Comparison of ENCODE assay signal across 8 mouse cellular contexts in genomic region chr1:34896898-34897297, GRCm38 (mm10). TPM values are rescaled to one million over a fixed set of nuclear protein-coding genes. Genes with fewer than 3 reads are reported as not detected.
DNase-seq lines count a peak whose midpoint lies in the region; ATAC-seq and TF ChIP-seq lines count a peak whose summit lies in the region.

No protein-coding gene starts in this region.

- TF ChIP-seq EP300 in liver, embryonic 14.5 days (IDR thresholded peaks at IDR 0.05; ENCODE audit: low read depth) = no peak

- peak; percentile 75 for TF ChIP-seq CTCF in hindbrain, postnatal 0 days (IDR thresholded peaks at IDR 0.05; ENCODE audit: low read depth)
- TF ChIP-seq CTCF in liver, embryonic 14.5 days (IDR thresholded peaks at IDR 0.05; ENCODE audit: low read depth) = peak; percentile 65

- no peak overlapping the region for H3K9ac ChIP-seq in forebrain, embryonic 14.5 days (ENCODE audit: low read length)
- no peak overlapping the region for H3K9ac ChIP-seq in forebrain, embryonic 11.5 days (ENCODE audit: low read length)
- H3K9ac ChIP-seq in hindbrain, postnatal 0 days (replicated peaks; ENCODE audit: low read length) = no peak overlapping the region
- no peak overlapping the region for H3K9ac ChIP-seq in liver, embryonic 14.5 days (replicated peaks)

- 56% methylated on average over 4 of the region's 4 CpGs for WGBS in forebrain, embryonic 14.5 days
- 55% methylated on average over 4 of the region's 4 CpGs for WGBS in forebrain, embryonic 11.5 days
- WGBS in hindbrain, postnatal 0 days = 56% methylated on average over 4 of the region's 4 CpGs
- 20% methylated on average over 4 of the region's 4 CpGs for WGBS in liver, embryonic 14.5 days (ENCODE audit: insufficient replicate concordance)

- peak; percentile 70 for DNase-seq in forebrain, embryonic 14.5 days (ENCODE audit: low spot score)
- DNase-seq in forebrain, embryonic 11.5 days (ENCODE audit: low spot score) = no peak
- DNase-seq in urinary bladder, postnatal 25 days (ENCODE audit: low spot score) = peak; percentile 41
- DNase-seq in urinary bladder, postnatal 4 days (ENCODE audit: low spot score in 2 of 2) = no peak
- peak; percentile 66 to 81 for DNase-seq in cerebellum, postnatal 14 days
- DNase-seq in hindbrain, postnatal 0 days (ENCODE audit: low spot score) = peak; percentile 77
- no peak for DNase-seq in liver, embryonic 14.5 days (ENCODE audit: low read depth in 3 of 3, low spot score in 3 of 3)
- DNase-seq in right cerebral cortex, postnatal 14 days = peak; percentile 72

- no peaks in the 10 kb centered on the region for H3K9me3 ChIP-seq in forebrain, embryonic 14.5 days (replicated peaks; ENCODE audit: control insufficient read depth, low read length)
- H3K9me3 ChIP-seq in forebrain, embryonic 11.5 days (ENCODE audit: control insufficient read depth, low read length) = no peaks in the 10 kb centered on the region
- no peaks in the 10 kb centered on the region for H3K9me3 ChIP-seq in hindbrain, postnatal 0 days (ENCODE audit: low read length)
- no peaks in the 10 kb centered on the region for H3K9me3 ChIP-seq in liver, embryonic 14.5 days (ENCODE audit: control insufficient read depth, low read length)

- no peak overlapping the region for H3K4me2 ChIP-seq in forebrain, embryonic 14.5 days (ENCODE audit: low read length)
- H3K4me2 ChIP-seq in forebrain, embryonic 11.5 days (ENCODE audit: low read depth, low read length, severe bottlenecking) = no peak overlapping the region
- H3K4me2 ChIP-seq in hindbrain, postnatal 0 days (ENCODE audit: low read depth, low read length) = no peak overlapping the region
- no peak overlapping the region for H3K4me2 ChIP-seq in liver, embryonic 14.5 days (ENCODE audit: low read depth)

- 0 out of 2 replicates have a peak, but pooled peaks have one; percentile 61 for ATAC-seq in forebrain, embryonic 14.5 days
- ATAC-seq in forebrain, embryonic 11.5 days (replicated peaks; ENCODE audit: low FRiP score) = no peak
- ATAC-seq in hindbrain, postnatal 0 days = no peak
- ATAC-seq in liver, embryonic 14.5 days (ENCODE audit: insufficient read depth) = no peak

- H3K36me3 ChIP-seq in forebrain, embryonic 14.5 days (ENCODE audit: control insufficient read depth, insufficient read depth, low read length) = no peaks in the 10 kb centered on the region
- H3K36me3 ChIP-seq in forebrain, embryonic 11.5 days (ENCODE audit: control insufficient read depth, insufficient read depth, low read length) = no peaks in the 10 kb centered on the region
- no peaks in the 10 kb centered on the region for H3K36me3 ChIP-seq in hindbrain, postnatal 0 days (ENCODE audit: insufficient read depth, low read length)
- no peaks in the 10 kb centered on the region for H3K36me3 ChIP-seq in liver, embryonic 14.5 days (replicated peaks; ENCODE audit: control insufficient read depth, insufficient read depth, low read depth)

- H3K27me3 ChIP-seq in forebrain, embryonic 14.5 days (replicated peaks; ENCODE audit: control insufficient read depth, insufficient read depth, low read length) = no peaks in the 10 kb centered on the region
- no peaks in the 10 kb centered on the region for H3K27me3 ChIP-seq in forebrain, embryonic 11.5 days (ENCODE audit: control insufficient read depth, insufficient read depth, low read length)
- H3K27me3 ChIP-seq in hindbrain, postnatal 0 days (ENCODE audit: insufficient read depth, low read length) = no peaks in the 10 kb centered on the region
- H3K27me3 ChIP-seq in liver, embryonic 14.5 days (ENCODE audit: control insufficient read depth, insufficient read depth, low read length) = no peaks in the 10 kb centered on the region

- H3K4me3 ChIP-seq in forebrain, embryonic 14.5 days (ENCODE audit: low read depth, low read length) = no peak overlapping the region
- H3K4me3 ChIP-seq in forebrain, embryonic 11.5 days (ENCODE audit: low read depth, low read length) = no peak overlapping the region
- H3K4me3 ChIP-seq in hindbrain, postnatal 0 days (ENCODE audit: low read length) = no peak overlapping the region
- H3K4me3 ChIP-seq in liver, embryonic 14.5 days (ENCODE audit: insufficient read depth in 1 of 2, low read depth in 2 of 2, low read length in 2 of 2) = no peak overlapping the region

- no peaks in the 10 kb centered on the region for H3K4me1 ChIP-seq in forebrain, embryonic 14.5 days (ENCODE audit: control insufficient read depth, insufficient read depth, low read length)
- H3K4me1 ChIP-seq in forebrain, embryonic 11.5 days (replicated peaks; ENCODE audit: control insufficient read depth, insufficient read depth, low read length) = no peaks in the 10 kb centered on the region
- no peaks in the 10 kb centered on the region for H3K4me1 ChIP-seq in hindbrain, postnatal 0 days (ENCODE audit: insufficient read depth, low read length)
- H3K4me1 ChIP-seq in liver, embryonic 14.5 days (replicated peaks; ENCODE audit: control insufficient read depth in 2 of 2, insufficient read depth in 2 of 2, low read length in 1 of 2) = no peaks in the 10 kb centered on the region

- H3K27ac ChIP-seq in forebrain, embryonic 14.5 days (ENCODE audit: low read depth, low read length) = no peak overlapping the region
- no peak overlapping the region for H3K27ac ChIP-seq in forebrain, embryonic 11.5 days (ENCODE audit: low read depth, low read length)
- no peak overlapping the region for H3K27ac ChIP-seq in hindbrain, postnatal 0 days
- H3K27ac ChIP-seq in liver, embryonic 14.5 days = no peak overlapping the region

RNA-seq across cellular contexts. Expression of gene Plekhb2, which starts 47.1 kb away (rescaled TPM):
- 60.0 and 70.5 TPM in 2 replicates for polyA plus RNA-seq in forebrain, embryonic 14.5 days (2014; fragmentation: Nextera tagmentation; extraction: Ambion mirVana)
- polyA plus RNA-seq in forebrain, embryonic 11.5 days (2014; fragmentation: Nextera tagmentation; extraction: Ambion mirVana) = 50.2 and 50.3 TPM in 2 replicates
- 98.6 and 117 TPM in 2 replicates for total RNA-seq in hindbrain, postnatal 0 days (2014; rRNA removed)
- polyA plus RNA-seq in hindbrain, postnatal 0 days (2015; fragmentation: Nextera tagmentation; extraction: Ambion mirVana) = 104 and 107 TPM in 2 replicates
- polyA plus RNA-seq in liver, embryonic 14.5 days (2012; rRNA removed) = 2.9 and 4.0 TPM in 2 replicates
- 8.0 and 8.1 TPM in 2 replicates for polyA plus RNA-seq in liver, embryonic 14.5 days (2014; fragmentation: Nextera tagmentation; extraction: Ambion mirVana)

RNA-seq across cellular contexts. Expression of gene Fam168b, which starts 54.0 kb away (rescaled TPM):
- polyA plus RNA-seq in forebrain, embryonic 14.5 days (2014; fragmentation: Nextera tagmentation; extraction: Ambion mirVana) = 81.8 and 102 TPM in 2 replicates
- 147 and 156 TPM in 2 replicates for polyA plus RNA-seq in forebrain, embryonic 11.5 days (2014; fragmentation: Nextera tagmentation; extraction: Ambion mirVana)
- total RNA-seq in hindbrain, postnatal 0 days (2014; rRNA removed) = 367 and 457 TPM in 2 replicates
- 81.5 and 90.6 TPM in 2 replicates for polyA plus RNA-seq in hindbrain, postnatal 0 days (2015; fragmentation: Nextera tagmentation; extraction: Ambion mirVana)
- 19.8 and 22.9 TPM in 2 replicates for polyA plus RNA-seq in liver, embryonic 14.5 days (2012; rRNA removed)
- polyA plus RNA-seq in liver, embryonic 14.5 days (2014; fragmentation: Nextera tagmentation; extraction: Ambion mirVana) = 11.0 and 13.0 TPM in 2 replicates

Comparison
In these comparisons a context has a peak if more than half of its experiments do, and no peak if none do; other contexts are left out.
1. DNase-seq: peak in forebrain, embryonic 14.5 days (single experiment), urinary bladder, postnatal 25 days (single experiment), cerebellum, postnatal 14 days (2 of 2), hindbrain, postnatal 0 days (single experiment) and right cerebral cortex, postnatal 14 days (single experiment); none in forebrain, embryonic 11.5 days (single experiment), urinary bladder, postnatal 4 days (0 of 2) and liver, embryonic 14.5 days (0 of 3).